Mouse (Mus musculus) right cerebral cortex, adult 18-20 months (tissue): ENCODE measurements around the gene Spry2.

Source experiments
- DNase-seq: peaks from one replicate; pipeline ENCODE4 v3.0.0; 2022; ENCODE audit warnings: mixed read lengths

Gene Spry2

DNA sequence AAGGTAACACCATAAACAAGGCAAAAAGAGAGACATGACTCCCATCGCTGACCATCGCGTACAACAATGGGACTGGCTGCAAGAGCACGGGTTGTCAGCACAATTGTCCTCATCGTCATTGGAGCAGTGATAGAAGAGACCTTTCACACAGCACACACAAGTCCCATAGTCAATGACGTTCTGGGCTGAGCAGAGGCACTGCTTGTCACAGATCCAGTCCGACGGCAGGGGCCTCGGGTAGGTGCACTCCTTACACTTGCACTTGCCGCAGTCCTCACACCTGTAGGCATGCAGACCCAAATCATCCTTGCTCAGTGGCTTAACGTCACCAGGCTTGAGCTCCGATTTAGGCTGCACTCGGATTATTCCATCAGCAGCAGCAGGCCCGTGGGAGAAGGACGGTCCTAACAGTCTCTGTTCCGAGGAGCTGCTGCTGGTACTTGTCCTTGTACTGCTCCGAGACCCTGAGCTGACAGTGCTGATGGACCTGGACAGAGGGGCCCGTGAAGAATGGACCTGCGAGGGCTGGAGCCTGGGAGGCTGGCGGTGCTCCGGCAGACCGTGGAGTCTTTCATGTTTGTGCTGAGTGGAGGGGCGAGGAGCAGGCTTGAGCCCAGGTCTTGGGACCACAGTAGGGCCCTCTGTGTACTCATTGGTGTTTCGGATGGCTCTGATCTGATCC lies 3.5 kb downstream of the Spry2 start:
- peak; percentile 48 for DNase-seq

- DNase-seq, result no peak
These were observed 5.9 kb downstream of the Spry2 start for GRCm38 (mm10) chr14:105890516-105891231.

GRCm38 (mm10) chr14:105886643-105887374 lies 9.8 kb downstream of the Spry2 start:
- no peak for DNase-seq

GRCm38 (mm10) chr14:105885249-105885648 lies 11.4 kb downstream of the Spry2 start:
- no peak for DNase-seq

DNA sequence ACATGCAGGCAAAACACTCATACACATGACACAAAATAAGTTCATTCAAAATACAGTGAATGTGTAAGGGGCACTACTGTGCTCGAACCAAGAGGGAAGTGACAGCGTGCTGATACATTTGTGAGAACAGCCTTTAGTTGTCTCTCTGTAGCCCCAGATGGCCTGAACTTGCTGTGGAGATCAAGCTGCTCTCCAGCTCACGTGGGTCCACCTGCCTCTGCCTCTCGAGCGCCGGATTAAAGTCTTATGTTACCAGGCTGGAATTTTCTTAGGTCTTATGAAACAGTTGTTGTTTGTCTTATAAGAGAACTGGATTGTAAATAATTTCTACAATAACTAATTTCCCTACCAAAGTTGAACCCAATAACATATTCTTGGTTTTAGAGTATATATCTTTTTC lies 13.4 kb downstream of the Spry2 start:
- DNase-seq, result no peak

DNA sequence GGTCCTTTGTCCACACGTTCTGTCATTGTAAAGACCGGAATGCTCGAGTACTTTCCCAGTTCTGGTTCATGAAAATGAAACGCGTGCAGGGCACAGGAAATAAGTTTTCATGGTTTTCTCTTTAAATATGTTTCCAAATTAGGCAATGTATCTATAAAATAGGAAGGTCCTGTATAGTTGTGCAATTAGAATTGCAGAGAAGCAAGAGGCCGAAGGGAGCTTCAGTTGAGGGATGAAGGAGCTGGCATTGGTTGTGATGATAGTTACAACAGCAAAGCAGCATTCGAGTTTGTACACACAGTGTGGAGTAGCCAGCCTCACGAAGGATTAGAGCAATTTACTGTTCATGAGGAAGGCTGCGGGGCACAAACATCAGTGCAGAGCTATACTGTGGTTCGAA lies 18.3 kb downstream of the Spry2 start:
- no peak for DNase-seq

DNA sequence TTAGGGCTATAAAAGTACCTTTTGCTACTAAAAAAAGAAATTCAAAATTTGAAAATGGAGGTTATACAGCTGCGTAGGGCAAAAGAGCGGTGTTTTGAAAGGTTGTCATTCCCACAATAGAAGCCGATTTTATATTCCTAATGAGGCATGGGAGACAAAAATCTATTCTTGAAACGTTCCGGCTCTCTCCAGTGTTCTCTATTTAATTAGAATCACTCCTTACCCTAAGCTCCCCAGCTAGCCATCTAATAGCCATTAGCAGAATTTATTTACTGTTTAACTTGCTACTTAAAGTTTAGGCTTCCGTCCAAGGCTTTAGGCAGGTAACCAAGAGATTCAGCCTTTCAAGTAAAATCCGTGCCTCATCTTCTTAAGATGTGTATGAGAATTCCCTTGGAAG lies 20.2 kb downstream of the Spry2 start:
- no peak for DNase-seq

DNA sequence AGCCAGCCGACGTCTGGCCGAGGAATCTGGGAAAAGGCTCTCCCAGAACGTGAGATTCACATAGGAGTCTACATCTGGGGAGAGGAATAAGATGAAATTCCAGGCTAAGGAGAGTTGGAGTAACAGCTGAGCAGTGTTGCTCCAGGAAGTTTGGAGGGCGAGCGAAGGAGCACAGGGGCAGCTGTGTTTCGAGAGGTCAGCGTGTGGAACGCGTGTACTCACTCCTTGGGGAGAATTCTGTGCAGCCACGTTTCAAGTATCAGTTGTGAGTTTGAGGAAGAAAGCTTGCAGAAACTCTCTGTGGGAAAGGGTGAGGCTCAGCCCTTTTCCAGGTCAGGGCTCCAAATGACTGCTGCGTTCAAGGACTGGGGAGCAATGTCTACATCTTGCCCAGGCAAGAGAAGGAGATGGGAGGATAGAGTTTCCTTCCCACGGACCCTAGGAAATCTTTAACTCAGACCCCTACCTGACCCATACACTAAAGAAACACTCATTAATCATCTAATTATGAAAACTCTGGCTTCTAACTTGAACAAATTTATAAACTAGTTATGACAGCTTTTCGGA lies 26.2 kb downstream of the Spry2 start:
- no peak for DNase-seq

- no peak for DNase-seq
These were observed 31.2 kb downstream of the Spry2 start for GRCm38 (mm10) chr14:105865381-105865938.

- DNase-seq, result no peak
These were observed 34.4 kb downstream of the Spry2 start for GRCm38 (mm10) chr14:105862199-105862598.

GRCm38 (mm10) chr14:105860920-105861319 lies 35.7 kb downstream of the Spry2 start:
- DNase-seq, result no peak

- no peak for DNase-seq
These were observed 36.3 kb downstream of the Spry2 start for GRCm38 (mm10) chr14:105860276-105860675.

- DNase-seq, result no peak
These were observed 36.7 kb downstream of the Spry2 start for GRCm38 (mm10) chr14:105859876-105860275.

DNA sequence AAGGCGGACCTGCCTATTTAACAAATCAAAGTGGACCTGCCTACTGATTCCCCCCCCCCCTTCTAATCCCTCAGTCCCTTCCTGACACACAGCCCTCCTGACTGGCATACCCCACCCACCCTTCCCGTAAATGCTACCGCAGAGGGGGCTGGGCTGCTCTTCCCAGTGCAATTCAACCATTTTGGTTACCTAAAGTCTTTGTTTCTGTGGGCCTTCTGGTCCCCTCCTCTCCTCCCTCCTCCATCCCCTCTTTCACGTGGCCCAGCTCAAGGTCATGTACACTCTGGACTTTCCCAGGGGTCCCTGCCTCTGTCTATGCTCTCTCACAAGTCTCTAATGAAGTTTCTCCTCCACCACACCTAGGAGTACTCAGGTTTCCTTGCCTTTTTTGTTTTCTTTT lies 37.3 kb downstream of the Spry2 start:
- no peak for DNase-seq

GRCm38 (mm10) chr14:105858935-105859334 lies 37.7 kb downstream of the Spry2 start:
- no peak for DNase-seq

DNA sequence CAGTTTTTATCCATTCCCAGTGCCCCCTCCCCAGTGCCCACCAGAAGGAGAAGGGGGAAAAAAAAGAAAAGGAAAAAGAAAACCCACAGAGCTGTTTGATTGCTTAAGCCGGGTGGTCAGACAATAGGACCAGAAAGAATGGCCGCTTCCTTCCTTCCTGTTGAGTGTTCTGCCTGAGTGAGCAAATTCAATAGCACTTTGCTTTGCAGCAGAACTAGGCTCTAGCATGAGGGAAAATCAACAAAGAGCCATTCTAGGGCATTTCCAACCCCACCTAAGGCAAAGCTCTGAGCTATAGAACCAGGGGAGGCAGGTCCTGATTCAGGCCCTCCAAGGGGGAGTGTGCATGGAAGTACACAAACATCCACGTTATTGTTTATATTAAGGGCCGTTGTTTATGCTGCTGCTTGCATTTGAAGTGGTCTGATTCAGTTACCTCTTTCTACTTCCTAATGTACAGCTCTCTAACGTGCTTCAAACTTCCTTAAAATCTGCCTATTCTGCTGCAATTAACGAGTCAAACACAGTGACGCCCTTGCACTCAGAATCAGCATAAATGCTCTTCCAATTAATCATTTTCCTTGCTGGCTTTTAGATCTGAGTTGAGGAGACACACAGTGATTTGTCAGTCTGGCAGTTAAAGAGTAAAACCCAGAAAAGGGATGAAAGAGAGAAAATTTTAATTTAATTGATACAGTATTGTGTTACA lies 45.1 kb downstream of the Spry2 start:
- DNase-seq, result no peak
